Mouse (Mus musculus) testis, adult 2 months (tissue): ENCODE measurements around the gene Scube1.

Experiments used
- CTCF ChIP-seq: fragments of 200-500 bp; IDR thresholded peaks from 2 replicates; pipeline ENCODE4 v1.5.1; 2012; ENCODE audit warnings: low read depth, mild to moderate bottlenecking, inconsistent platforms, low read length, moderate library complexity; ENCODE audit not compliant: control insufficient read depth, insufficient read depth, insufficient replicate concordance
- POLR2A ChIP-seq: fragments of 200-500 bp; IDR thresholded peaks from 2 replicates; pipeline ENCODE4 v1.6.1; 2012; ENCODE audit warnings: low read depth, mild to moderate bottlenecking, inconsistent platforms, low read length, moderate library complexity; ENCODE audit not compliant: control insufficient read depth

GRCm38 (mm10) chr15:83576651-83577050 lies 148.2 kb downstream of the Scube1 start:
- TF ChIP-seq CTCF = no peak
- TF ChIP-seq POLR2A = no peak
